Mouse (Mus musculus) left cerebral cortex, adult 9 months (tissue): Measurements from ENCODE around the gene Ptprj.
"Not testable (repeated sequence)": the region's sequence is repeated elsewhere in the genome, so short reads cannot be mapped to it uniquely, and the experiment has no call there.

Experiments used
- DNase-seq, 2 experiments: peaks; one replicate each; pipeline ENCODE4 v3.0.0; 2022; ENCODE audit warnings: low spot score in 2 of 2

Ptprj gene

DNA sequence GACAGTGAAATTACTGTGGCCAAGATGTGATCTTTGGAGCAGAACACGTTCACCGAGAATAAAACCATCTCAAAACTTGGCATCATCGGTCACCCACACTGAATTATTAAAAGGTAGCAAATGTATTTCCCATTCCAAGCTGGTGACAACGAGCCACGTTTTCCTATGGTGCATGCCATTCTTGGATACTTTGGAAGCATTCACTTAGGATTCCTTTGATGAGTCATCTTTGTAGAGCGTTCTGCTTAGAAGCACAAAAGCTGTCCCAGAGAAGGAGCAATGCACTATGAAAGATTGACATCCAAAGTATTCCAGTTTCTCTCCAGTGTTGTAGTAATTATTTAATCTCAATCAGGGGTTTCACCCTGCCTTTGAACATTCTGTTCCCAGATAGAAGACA, 158.2 kb downstream of the Ptprj start:
- DNase-seq: not testable (repeated sequence)

DNA sequence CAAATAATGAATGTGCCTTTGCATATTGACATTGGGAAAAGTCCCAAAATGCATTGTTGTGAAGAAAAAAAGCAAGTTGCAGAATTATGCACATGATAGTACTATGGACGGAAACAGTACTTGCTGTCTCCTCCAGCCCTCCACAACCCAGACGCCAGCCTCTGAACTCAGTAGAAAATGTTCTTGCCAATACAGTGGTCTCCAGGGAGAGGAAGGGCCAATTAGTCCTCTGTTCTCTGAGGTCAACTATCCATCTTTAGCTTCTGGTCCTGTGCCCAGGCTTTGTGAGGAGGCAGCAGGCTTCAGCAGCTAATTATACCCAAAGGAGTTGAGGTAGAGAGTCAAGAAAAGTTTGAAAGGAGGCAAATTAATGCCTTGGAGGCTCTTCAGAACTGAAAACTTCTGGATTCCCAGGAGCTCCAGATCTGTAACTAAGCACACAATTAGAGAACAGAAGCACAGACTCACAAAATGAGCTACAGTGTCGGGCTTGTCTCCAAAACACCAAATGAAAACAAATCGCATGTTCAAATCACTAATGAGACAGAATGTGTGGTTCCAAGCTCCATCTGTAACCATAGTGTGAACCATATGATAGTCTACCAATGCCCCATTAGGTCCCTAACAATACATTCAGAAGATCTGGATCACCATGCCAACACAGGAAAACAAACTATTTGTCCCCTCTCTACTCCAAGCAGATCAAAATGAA, 166.2 kb downstream of the Ptprj start:
- not testable (repeated sequence) for DNase-seq

DNA sequence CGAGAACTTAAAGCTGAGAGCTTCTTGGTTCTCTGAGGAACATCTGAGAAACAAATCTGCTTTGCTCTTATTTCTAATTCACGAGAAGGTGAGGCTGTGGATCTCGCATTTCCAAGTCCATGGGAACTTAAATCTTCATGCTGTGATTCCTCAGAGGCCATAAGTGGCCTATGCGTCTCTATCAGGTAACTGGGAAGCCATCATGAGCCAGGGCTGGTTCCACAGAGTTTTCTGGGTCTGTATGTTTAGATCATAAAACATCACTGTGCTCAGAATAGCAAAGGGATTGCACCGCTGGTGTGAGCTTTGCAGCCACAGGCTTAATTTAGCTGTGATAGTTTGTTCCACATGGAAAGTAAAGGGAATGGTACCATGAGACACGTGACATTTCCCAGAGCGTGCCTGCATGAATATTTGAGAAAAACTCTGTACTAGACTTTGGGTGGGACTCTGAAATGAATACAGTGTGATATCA, 181.8 kb downstream of the Ptprj start, which contains the start of gene Olfr1274-ps:
Gene Olfr1274-ps, plus strand, starts transcription at position 51 of the 475 bp plus-strand sequence.
- DNase-seq: not testable (repeated sequence)
